Mouse (Mus musculus) megakaryocyte, embryonic 14.5 days (primary cell): ENCODE data around the gene Hpcal4.

Experiments used
- FLI1 ChIP-seq: IDR thresholded peaks from 2 replicates; pipeline ENCODE4 v1.6.1; 2012; ENCODE audit warnings: low read length, inconsistent platforms, mixed read lengths
- GATA1 ChIP-seq: IDR thresholded peaks from 3 replicates; pipeline ENCODE4 v1.6.1; 2012; ENCODE audit warnings: mixed read lengths, low read length, inconsistent platforms, borderline replicate concordance

DNA sequence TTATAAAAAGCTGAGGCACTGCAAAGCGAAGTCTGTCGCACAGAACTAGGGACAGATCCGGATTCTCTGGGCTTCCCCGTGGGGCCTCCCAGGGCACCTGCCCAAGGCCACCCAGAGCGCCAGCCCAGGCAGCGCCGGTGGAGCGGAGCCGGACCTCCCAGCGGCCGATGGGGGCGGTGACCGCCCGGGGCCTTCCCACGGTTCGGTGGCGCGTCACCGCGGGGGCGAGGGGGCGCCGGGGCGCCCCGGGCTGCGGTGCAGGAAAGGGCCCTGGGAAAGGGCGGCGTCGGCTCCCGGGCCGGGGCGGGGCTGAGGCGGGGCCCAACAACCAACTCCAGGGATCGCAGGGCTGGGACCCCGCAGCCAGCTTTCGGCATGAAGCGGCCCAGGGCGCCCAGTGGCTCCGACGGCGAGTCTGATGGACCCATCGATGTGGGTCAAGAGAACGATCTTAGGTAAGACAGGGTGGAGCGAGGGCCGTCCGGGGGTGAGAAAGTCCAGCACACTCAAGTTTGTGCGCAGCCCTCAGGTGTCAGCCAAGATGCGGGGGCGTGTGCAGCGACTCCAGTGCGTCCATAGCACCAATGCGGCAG lies 50.6 kb downstream of the Hpcal4 start, which contains the start of gene Heyl:
- TF ChIP-seq GATA1: no peak
- no peak for TF ChIP-seq FLI1
